Mouse (Mus musculus): ENCODE measurements around the gene Ide. TPM values are rescaled to one million over a fixed set of nuclear protein-coding genes. Genes with fewer than 3 reads are reported as not detected.
A peak's percentile ranks its signal among the peaks of the same experiment; 100 is the strongest.

The Ide gene
- polyA plus RNA-seq, 1 experiment, result 13.4 TPM

GRCm38 (mm10) chr19:37255321-37255720, 82.3 kb downstream of the Ide start:
- no peaks in the 10 kb centered on the region for H3K79me2 ChIP-seq (ENCODE audit: control insufficient read depth, insufficient read depth)
- no peak overlapping the region for H3K4me3 ChIP-seq (ENCODE audit: insufficient read depth, poor library complexity, severe bottlenecking)
- no peaks in the 10 kb centered on the region for H3K79me3 ChIP-seq (ENCODE audit: low read depth)
- TF ChIP-seq USF1 (IDR thresholded peaks at IDR 0.05; ENCODE audit: low read depth) (no peak), CEBPB (IDR thresholded peaks at IDR 0.05; ENCODE audit: low read depth) (peak; percentile 85), FOSL1 (IDR thresholded peaks at IDR 0.05; ENCODE audit: insufficient read depth, low read length, poor library complexity, severe bottlenecking) (no peak), MYOD1 (IDR thresholded peaks at IDR 0.05; ENCODE audit: control insufficient read depth, insufficient read length, low read depth) (no peak)
- no peaks in the 10 kb centered on the region for H3K27me3 ChIP-seq (ENCODE audit: control insufficient read depth, insufficient read depth, insufficient read length)
- no peak overlapping the region for H3ac ChIP-seq (ENCODE audit: control insufficient read depth, insufficient read length, low read depth)
- no peaks in the 10 kb centered on the region for H3K36me3 ChIP-seq (ENCODE audit: control insufficient read depth, insufficient read depth)

GRCm38 (mm10) chr19:37252104-37252503, 85.5 kb downstream of the Ide start:
- Histone ChIP-seq H3K27me3 (ENCODE audit: control insufficient read depth, insufficient read depth, insufficient read length) (no peaks in the 10 kb centered on the region), H3K79me2 (ENCODE audit: control insufficient read depth, insufficient read depth) (no peaks in the 10 kb centered on the region), H3K36me3 (ENCODE audit: control insufficient read depth, insufficient read depth) (no peaks in the 10 kb centered on the region), H3ac (ENCODE audit: control insufficient read depth, insufficient read length, low read depth) (no peak overlapping the region), H3K4me3 (ENCODE audit: insufficient read depth, poor library complexity, severe bottlenecking) (no peak overlapping the region), H3K79me3 (ENCODE audit: low read depth) (no peaks in the 10 kb centered on the region)
- TF ChIP-seq CTCF (IDR thresholded peaks at IDR 0.05; ENCODE audit: control insufficient read depth, insufficient read depth, insufficient read length), result no peak
- no peak for TF ChIP-seq FOSL1 (IDR thresholded peaks at IDR 0.05; ENCODE audit: insufficient read depth, low read length, poor library complexity, severe bottlenecking)
- no peak for TF ChIP-seq CEBPB (IDR thresholded peaks at IDR 0.05; ENCODE audit: low read depth)
- TF ChIP-seq USF1 (IDR thresholded peaks at IDR 0.05; ENCODE audit: low read depth), result no peak
- no peak for TF ChIP-seq MAX (IDR thresholded peaks at IDR 0.05)
- no peak for TF ChIP-seq MYOD1 (IDR thresholded peaks at IDR 0.05; ENCODE audit: control insufficient read depth, insufficient read length, low read depth)

- Histone ChIP-seq H3K4me3 (ENCODE audit: insufficient read depth, poor library complexity, severe bottlenecking) (no peak overlapping the region), H3ac (ENCODE audit: control insufficient read depth, insufficient read length, low read depth) (no peak overlapping the region), H3K79me3 (ENCODE audit: low read depth) (no peaks in the 10 kb centered on the region), H3K79me2 (ENCODE audit: control insufficient read depth, insufficient read depth) (no peaks in the 10 kb centered on the region), H3K27me3 (ENCODE audit: control insufficient read depth, insufficient read depth, insufficient read length) (no peaks in the 10 kb centered on the region), H3K36me3 (ENCODE audit: control insufficient read depth, insufficient read depth) (no peaks in the 10 kb centered on the region)
- TF ChIP-seq MYOG (IDR thresholded peaks at IDR 0.05; ENCODE audit: control insufficient read depth, extremely low read depth, insufficient read length) (no peak), CEBPB (IDR thresholded peaks at IDR 0.05; ENCODE audit: low read depth) (no peak), FOSL1 (IDR thresholded peaks at IDR 0.05; ENCODE audit: insufficient read depth, low read length, poor library complexity, severe bottlenecking) (no peak), CTCF (IDR thresholded peaks at IDR 0.05; ENCODE audit: control insufficient read depth, insufficient read depth, insufficient read length) (no peak), MAX (IDR thresholded peaks at IDR 0.05) (no peak), MYOD1 (IDR thresholded peaks at IDR 0.05; ENCODE audit: control insufficient read depth, insufficient read length, low read depth) (no peak), USF1 (IDR thresholded peaks at IDR 0.05; ENCODE audit: low read depth) (no peak)
Observed at GRCm38 (mm10) chr19:37248199-37248598, 89.5 kb downstream of the Ide start.

- TF ChIP-seq MYOG (IDR thresholded peaks at IDR 0.05; ENCODE audit: control insufficient read depth, extremely low read depth, insufficient read length), result no peak
- no peak for TF ChIP-seq FOSL1 (IDR thresholded peaks at IDR 0.05; ENCODE audit: insufficient read depth, low read length, poor library complexity, severe bottlenecking)
- TF ChIP-seq MYOD1 (IDR thresholded peaks at IDR 0.05; ENCODE audit: control insufficient read depth, insufficient read length, low read depth), result no peak
- TF ChIP-seq MAX (IDR thresholded peaks at IDR 0.05), result no peak
- TF ChIP-seq USF1 (IDR thresholded peaks at IDR 0.05; ENCODE audit: low read depth), result no peak
- TF ChIP-seq CEBPB (IDR thresholded peaks at IDR 0.05; ENCODE audit: low read depth), result no peak
- TF ChIP-seq CTCF (IDR thresholded peaks at IDR 0.05; ENCODE audit: control insufficient read depth, insufficient read depth, insufficient read length), result no peak
- Histone ChIP-seq H3K36me3 (ENCODE audit: control insufficient read depth, insufficient read depth) (no peaks in the 10 kb centered on the region), H3K4me3 (ENCODE audit: insufficient read depth, poor library complexity, severe bottlenecking) (no peak overlapping the region), H3K27me3 (ENCODE audit: control insufficient read depth, insufficient read depth, insufficient read length) (no peaks in the 10 kb centered on the region), H3K79me2 (ENCODE audit: control insufficient read depth, insufficient read depth) (no peaks in the 10 kb centered on the region), H3ac (ENCODE audit: control insufficient read depth, insufficient read length, low read depth) (no peak overlapping the region), H3K79me3 (ENCODE audit: low read depth) (no peaks in the 10 kb centered on the region)
Observed at GRCm38 (mm10) chr19:37246859-37247258, 90.8 kb downstream of the Ide start.

- Histone ChIP-seq H3ac (ENCODE audit: control insufficient read depth, insufficient read length, low read depth) (no peak overlapping the region), H3K36me3 (ENCODE audit: control insufficient read depth, insufficient read depth) (no peaks in the 10 kb centered on the region), H3K27me3 (ENCODE audit: control insufficient read depth, insufficient read depth, insufficient read length) (no peaks in the 10 kb centered on the region), H3K79me3 (ENCODE audit: low read depth) (no peaks in the 10 kb centered on the region), H3K79me2 (ENCODE audit: control insufficient read depth, insufficient read depth) (no peaks in the 10 kb centered on the region), H3K4me3 (ENCODE audit: insufficient read depth, poor library complexity, severe bottlenecking) (no peak overlapping the region)
- TF ChIP-seq USF1 (IDR thresholded peaks at IDR 0.05; ENCODE audit: low read depth) (no peak), MAX (IDR thresholded peaks at IDR 0.05) (no peak), CEBPB (IDR thresholded peaks at IDR 0.05; ENCODE audit: low read depth) (no peak), CTCF (IDR thresholded peaks at IDR 0.05; ENCODE audit: control insufficient read depth, insufficient read depth, insufficient read length) (no peak), MYOG (IDR thresholded peaks at IDR 0.05; ENCODE audit: control insufficient read depth, extremely low read depth, insufficient read length) (no peak), FOSL1 (IDR thresholded peaks at IDR 0.05; ENCODE audit: insufficient read depth, low read length, poor library complexity, severe bottlenecking) (no peak), MYOD1 (IDR thresholded peaks at IDR 0.05; ENCODE audit: control insufficient read depth, insufficient read length, low read depth) (no peak)
Observed at GRCm38 (mm10) chr19:37242707-37243106, 94.9 kb downstream of the Ide start.

- Histone ChIP-seq H3ac (ENCODE audit: control insufficient read depth, insufficient read length, low read depth) (no peak overlapping the region), H3K36me3 (ENCODE audit: control insufficient read depth, insufficient read depth) (no peaks in the 10 kb centered on the region), H3K4me3 (ENCODE audit: insufficient read depth, poor library complexity, severe bottlenecking) (no peak overlapping the region), H3K27me3 (ENCODE audit: control insufficient read depth, insufficient read depth, insufficient read length) (no peaks in the 10 kb centered on the region), H3K79me3 (ENCODE audit: low read depth) (no peaks in the 10 kb centered on the region), H3K79me2 (ENCODE audit: control insufficient read depth, insufficient read depth) (no peaks in the 10 kb centered on the region)
- no peak for TF ChIP-seq USF1 (IDR thresholded peaks at IDR 0.05; ENCODE audit: low read depth)
Observed at GRCm38 (mm10) chr19:37241201-37241600, 96.5 kb downstream of the Ide start.

Measured in C2C12 (cell line).